Mouse (Mus musculus): ENCODE results near the gene Spag7. TPM values are rescaled to one million over a fixed set of nuclear protein-coding genes. Genes with fewer than 3 reads are reported as not detected.

Gene Spag7
- total RNA-seq, 1 experiment: 74.5 TPM

DNA sequence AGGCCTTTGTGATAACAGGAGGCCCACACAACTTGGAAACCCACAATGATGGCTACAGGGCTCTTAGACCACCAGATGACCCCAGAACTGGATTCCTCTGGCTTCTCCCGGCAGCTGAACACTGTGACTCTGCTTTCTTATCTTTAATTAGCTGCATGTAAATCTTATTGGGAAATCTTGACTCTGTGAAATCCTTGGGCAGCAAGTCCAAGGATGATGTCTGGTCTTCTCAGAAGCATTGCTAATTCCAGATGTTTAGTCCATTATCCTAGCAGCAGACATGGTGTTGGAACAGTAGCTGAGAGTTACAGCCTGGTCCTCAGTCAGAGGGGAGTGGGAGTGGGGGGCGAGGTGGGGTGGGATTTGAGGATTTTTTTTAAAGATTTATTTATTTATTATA is 40.8 kb downstream of the Spag7 start:
- H3K36me3 ChIP-seq (ENCODE audit: control insufficient read depth, insufficient read depth, low read length, poor library complexity, severe bottlenecking): no peaks in the 10 kb centered on the region
- H3K27ac ChIP-seq (ENCODE audit: insufficient read depth, low read depth, low read length, poor library complexity, severe bottlenecking): no peak overlapping the region
- H3K9ac ChIP-seq (ENCODE audit: insufficient read depth, low read depth, low read length, poor library complexity, severe bottlenecking): no peak overlapping the region
- in situ Hi-C loops (cut with MboI; ENCODE audit: low sequenced_read_pairs in 2 of 2, unreplicated experiment in 2 of 2): loop anchor here in 1 of 2 experiments (10.0 kb wide), 1 partner anchor 126 kb away; no protein-coding TSS in a partner anchor
- H3K4me3 ChIP-seq (ENCODE audit: insufficient read depth in 1 of 2, low read depth in 1 of 2, low read length in 2 of 2, poor library complexity in 1 of 2, severe bottlenecking in 1 of 2): no peak overlapping the region
- TF ChIP-seq MAFK (IDR thresholded peaks at IDR 0.05; ENCODE audit: insufficient read depth, low read depth, low read length) (no peak), CHD2 (IDR thresholded peaks at IDR 0.05; ENCODE audit: low read depth, low read length) (no peak), ZC3H11A (IDR thresholded peaks at IDR 0.05; ENCODE audit: borderline replicate concordance, low read depth, low read length) (no peak), HCFC1 (IDR thresholded peaks at IDR 0.05; ENCODE audit: borderline replicate concordance, insufficient read depth, low read length) (no peak)
- no peaks in the 10 kb centered on the region for H3K9me3 ChIP-seq (ENCODE audit: control insufficient read depth, insufficient read depth, low read depth, low read length)
- no peak for DNase-seq (ENCODE audit: low read depth, low spot score)
- peaks cover 4 to 11% of the 10 kb centered on the region in 2 experiments; a peak in 1 of 4 replicates for H3K4me1 ChIP-seq (ENCODE audit: control insufficient read depth in 2 of 2, insufficient read depth in 2 of 2, low read length in 2 of 2, poor library complexity in 1 of 2)

DNA sequence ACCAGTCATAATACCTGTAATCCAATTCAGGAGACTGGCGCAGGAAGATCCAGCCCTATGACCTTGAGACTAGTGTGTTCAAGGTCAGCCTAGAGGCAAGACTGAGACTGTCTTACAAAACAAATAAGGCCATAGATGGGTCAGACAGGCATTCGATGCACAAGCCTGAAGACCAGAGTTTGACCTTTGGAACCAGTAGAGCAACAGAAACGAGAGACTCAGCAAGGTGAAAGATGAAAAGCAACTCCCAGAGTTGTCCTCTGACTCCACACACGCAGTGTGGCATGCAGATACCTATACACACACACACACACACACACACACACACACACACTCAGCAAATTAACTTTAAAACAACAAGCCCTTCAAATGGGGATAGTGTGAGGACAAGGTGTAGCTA is 42.3 kb downstream of the Spag7 start:
- H3K9me3 ChIP-seq (ENCODE audit: control insufficient read depth, insufficient read depth, low read depth, low read length): no peaks in the 10 kb centered on the region
- H3K27ac ChIP-seq (ENCODE audit: insufficient read depth, low read depth, low read length, poor library complexity, severe bottlenecking): no peak overlapping the region
- H3K4me1 ChIP-seq (ENCODE audit: control insufficient read depth in 2 of 2, insufficient read depth in 2 of 2, low read length in 2 of 2, poor library complexity in 1 of 2): peaks cover 4 to 18% of the 10 kb centered on the region in 2 experiments; a peak in 2 of 4 replicates
- DNase-seq (ENCODE audit: low read depth, low spot score): no peak
- TF ChIP-seq ZC3H11A (IDR thresholded peaks at IDR 0.05; ENCODE audit: borderline replicate concordance, low read depth, low read length): no peak
- TF ChIP-seq CHD2 (IDR thresholded peaks at IDR 0.05; ENCODE audit: low read depth, low read length): no peak
- in situ Hi-C loops (cut with MboI; ENCODE audit: low sequenced_read_pairs in 2 of 2, unreplicated experiment in 2 of 2): loop anchor here in 1 of 2 experiments (10.0 kb wide), 1 partner anchor 128 kb away; no protein-coding TSS in a partner anchor
- no peaks in the 10 kb centered on the region for H3K36me3 ChIP-seq (ENCODE audit: control insufficient read depth, insufficient read depth, low read length, poor library complexity, severe bottlenecking)
- H3K4me3 ChIP-seq (ENCODE audit: insufficient read depth in 1 of 2, low read depth in 1 of 2, low read length in 2 of 2, poor library complexity in 1 of 2, severe bottlenecking in 1 of 2): no peak overlapping the region
- H3K9ac ChIP-seq (ENCODE audit: insufficient read depth, low read depth, low read length, poor library complexity, severe bottlenecking): no peak overlapping the region

DNA sequence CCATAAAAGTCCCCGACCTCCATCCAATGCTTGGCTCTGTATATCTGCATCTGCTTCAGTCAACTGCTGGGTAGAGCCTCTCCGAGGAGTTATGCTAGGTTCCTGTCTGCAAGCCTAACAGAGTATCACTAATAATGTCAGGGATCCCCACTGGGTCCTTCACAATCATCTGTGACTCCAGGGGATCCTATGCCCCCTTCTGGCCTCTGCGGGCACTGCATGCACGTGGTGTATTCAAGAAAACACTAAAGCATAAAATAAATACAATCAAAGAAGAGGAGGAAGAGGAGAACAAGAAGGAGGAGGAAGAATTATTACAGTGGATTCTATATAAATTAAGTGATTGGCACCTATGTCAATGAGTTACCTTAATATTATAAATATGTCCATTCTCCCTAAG is 43.7 kb downstream of the Spag7 start:
- Histone ChIP-seq H3K9ac (ENCODE audit: insufficient read depth, low read depth, low read length, poor library complexity, severe bottlenecking) (0 out of 2 replicates have a peak overlapping the region, but pooled peaks have one; percentile 15), H3K4me3 (ENCODE audit: insufficient read depth in 1 of 2, low read depth in 1 of 2, low read length in 2 of 2, poor library complexity in 1 of 2, severe bottlenecking in 1 of 2) (no peak overlapping the region), H3K4me1 (ENCODE audit: control insufficient read depth in 2 of 2, insufficient read depth in 2 of 2, low read length in 2 of 2, poor library complexity in 1 of 2) (peaks cover 4 to 19% of the 10 kb centered on the region in 2 experiments; a peak in 2 of 4 replicates), H3K36me3 (ENCODE audit: control insufficient read depth, insufficient read depth, low read length, poor library complexity, severe bottlenecking) (no peaks in the 10 kb centered on the region), H3K9me3 (ENCODE audit: control insufficient read depth, insufficient read depth, low read depth, low read length) (no peaks in the 10 kb centered on the region), H3K27ac (ENCODE audit: insufficient read depth, low read depth, low read length, poor library complexity, severe bottlenecking) (no peak overlapping the region)
- in situ Hi-C loops (cut with MboI; ENCODE audit: low sequenced_read_pairs in 2 of 2, unreplicated experiment in 2 of 2): loop anchor here in 1 of 2 experiments (10.0 kb wide), 1 partner anchor 129 kb away; no protein-coding TSS in a partner anchor
- no peak for DNase-seq (ENCODE audit: low read depth, low spot score)
- TF ChIP-seq CHD2 (IDR thresholded peaks at IDR 0.05; ENCODE audit: low read depth, low read length) (no peak), HCFC1 (IDR thresholded peaks at IDR 0.05; ENCODE audit: borderline replicate concordance, insufficient read depth, low read length) (no peak), ZNF384 (IDR thresholded peaks at IDR 0.05; ENCODE audit: low read depth, low read length) (no peak), MAFK (IDR thresholded peaks at IDR 0.05; ENCODE audit: insufficient read depth, low read depth, low read length) (no peak), ZC3H11A (IDR thresholded peaks at IDR 0.05; ENCODE audit: borderline replicate concordance, low read depth, low read length) (no peak)

GRCm38 (mm10) chr11:70623053-70623742 is 46.0 kb downstream of the Spag7 start:
- no peaks in the 10 kb centered on the region for H3K9me3 ChIP-seq (ENCODE audit: control insufficient read depth, insufficient read depth, low read depth, low read length)
- TF ChIP-seq MAFK (IDR thresholded peaks at IDR 0.05; ENCODE audit: insufficient read depth, low read depth, low read length): no peak
- TF ChIP-seq ZC3H11A (IDR thresholded peaks at IDR 0.05; ENCODE audit: borderline replicate concordance, low read depth, low read length): peak; percentile 53; the same call in 1 of the 2 replicates
- no peak for DNase-seq (ENCODE audit: low read depth, low spot score)
- H3K4me3 ChIP-seq (ENCODE audit: insufficient read depth in 1 of 2, low read depth in 1 of 2, low read length in 2 of 2, poor library complexity in 1 of 2, severe bottlenecking in 1 of 2): no peak overlapping the region
- H3K36me3 ChIP-seq (ENCODE audit: control insufficient read depth, insufficient read depth, low read length, poor library complexity, severe bottlenecking): no peaks in the 10 kb centered on the region
- H3K27ac ChIP-seq (ENCODE audit: insufficient read depth, low read depth, low read length, poor library complexity, severe bottlenecking): no peak overlapping the region
- in situ Hi-C loops (cut with MboI; ENCODE audit: low sequenced_read_pairs in 2 of 2, unreplicated experiment in 2 of 2): loop anchor here in 1 of 2 experiments (10.0 kb wide), 1 partner anchor 132 kb away; no protein-coding TSS in a partner anchor
- H3K4me1 ChIP-seq (ENCODE audit: control insufficient read depth in 2 of 2, insufficient read depth in 2 of 2, low read length in 2 of 2, poor library complexity in 1 of 2): peaks cover 4 to 19% of the 10 kb centered on the region in 2 experiments; a peak in 2 of 4 replicates
- H3K9ac ChIP-seq (ENCODE audit: insufficient read depth, low read depth, low read length, poor library complexity, severe bottlenecking): no peak overlapping the region; the same call in 1 of the 2 replicates
